Mouse (Mus musculus) lung, postnatal 0 days (tissue): ENCODE measurements at regions not wholly inside any gene's neighbourhood (a gene's known extent, or its start where the extent isn't known, plus 50 kb on each side); places are given as distances from the start of the nearest gene placed in this dataset.

Experiments used
- ATAC-seq: fragments of 200-750 bp; cut with Nextera tagmentation; 2 replicates; pipeline ENCODE4 v1.8.0; 2017; ENCODE audit warnings: moderate library complexity
- DNase-seq: peaks from one replicate; pipeline ENCODE4 v3.0.0-alpha.2; 2016; ENCODE audit warnings: low spot score
- H3K27ac ChIP-seq: fragments of 300-500 bp; sonication (generic); 2 replicates; pipeline ENCODE4 v1.5.1; 2014; ENCODE audit warnings: antibody characterized with exemption, mild to moderate bottlenecking, low read length, mixed read lengths
- H3K27me3 ChIP-seq: fragments of 300-500 bp; sonication (generic); replicated peaks from 2 replicates; pipeline ENCODE4 v1.6.1; 2014; ENCODE audit warnings: low read length, mixed read lengths; ENCODE audit not compliant: insufficient read depth
- H3K36me3 ChIP-seq: fragments of 300-500 bp; sonication (generic); 2 replicates; pipeline ENCODE4 v1.6.1; 2014; ENCODE audit warnings: low read length, mixed read lengths; ENCODE audit not compliant: insufficient read depth
- H3K4me1 ChIP-seq: fragments of 300-500 bp; sonication (generic); 2 replicates; pipeline ENCODE4 v1.6.1; 2014; ENCODE audit warnings: antibody characterized with exemption, low read depth, low read length, mixed read lengths; ENCODE audit not compliant: insufficient read depth
- H3K4me2 ChIP-seq: fragments of 300-500 bp; sonication (generic); replicated peaks from 2 replicates; pipeline ENCODE4 v1.6.1; 2014; ENCODE audit warnings: low read depth, mild to moderate bottlenecking, low read length, moderate library complexity, mixed read lengths
- H3K4me3 ChIP-seq: fragments of 300-500 bp; sonication (generic); 2 replicates; pipeline ENCODE4 v1.5.1; 2014; ENCODE audit warnings: low read depth, low read length
- H3K9ac ChIP-seq: fragments of 300-500 bp; sonication (generic); replicated peaks from 2 replicates; pipeline ENCODE4 v1.6.1; 2014; ENCODE audit warnings: low read depth, mild to moderate bottlenecking
- H3K9me3 ChIP-seq: fragments of 300-500 bp; sonication (generic); 2 replicates; pipeline ENCODE4 v1.6.1; 2016; ENCODE audit warnings: low read length, mixed read lengths
- CTCF ChIP-seq: IDR thresholded peaks from 2 replicates; pipeline ENCODE4 v1.5.1; 2016; ENCODE audit warnings: antibody characterized with exemption, mild to moderate bottlenecking
- EP300 ChIP-seq: IDR thresholded peaks from 2 replicates; pipeline ENCODE4 v1.6.1; 2016; ENCODE audit warnings: antibody characterized with exemption, mild to moderate bottlenecking, control low read depth
- WGBS: fragments of 180-500 bp; shearing (Covaris S2); extraction: QIAGEN DNeasy Blood & Tissue Kit; methylation state at CpG from one replicate; pipeline ENCODE4 v1.1.7; 2014; 5-methylcytosine and 5-hydroxymethylcytosine counted together

GRCm38 (mm10) chr9:120708507-120708906 is 137.3 kb downstream of the Rpl14 start:
- H3K4me3 ChIP-seq = no peak overlapping the region
- ATAC-seq (no peak), DNase-seq (peak; percentile 32)
- H3K27ac ChIP-seq = no peak overlapping the region
- no peaks in the 10 kb centered on the region for H3K36me3 ChIP-seq
- 0 out of 2 replicates have a peak overlapping the region, but pooled peaks have one; percentile 17 for H3K4me2 ChIP-seq
- WGBS = 19% methylated on average over 11 of the region's 11 CpGs
- no peak overlapping the region for H3K9ac ChIP-seq
- H3K9me3 ChIP-seq = no peaks in the 10 kb centered on the region
- H3K4me1 ChIP-seq = peaks cover 2% of the 10 kb centered on the region; the same call in 1 of the 2 replicates
- H3K27me3 ChIP-seq = no peaks in the 10 kb centered on the region
- TF ChIP-seq CTCF (0 out of 2 replicates have a peak, but pooled peaks have one; percentile 15), EP300 (no peak)

GRCm38 (mm10) chr9:120709146-120709655 is 138.0 kb downstream of the Rpl14 start:
- Histone ChIP-seq H3K9ac (no peak overlapping the region), H3K36me3 (no peaks in the 10 kb centered on the region), H3K27me3 (no peaks in the 10 kb centered on the region), H3K4me1 (no peaks in the 10 kb centered on the region; the same call in 1 of the 2 replicates), H3K27ac (no peak overlapping the region), H3K4me2 (no peak overlapping the region), H3K4me3 (no peak overlapping the region), H3K9me3 (no peaks in the 10 kb centered on the region)
- TF ChIP-seq CTCF = no peak
- no peak for TF ChIP-seq EP300
- DNase-seq = no peak
- no peak for ATAC-seq
- 62% methylated on average over 10 of the region's 10 CpGs for WGBS

- DNase-seq (no peak), ATAC-seq (no peak)
- no peaks in the 10 kb centered on the region for H3K36me3 ChIP-seq
- no peak overlapping the region for H3K27ac ChIP-seq
- no peak overlapping the region for H3K4me2 ChIP-seq
- TF ChIP-seq CTCF (peak; percentile 23), EP300 (no peak)
- H3K27me3 ChIP-seq = no peaks in the 10 kb centered on the region
- no peaks in the 10 kb centered on the region for H3K9me3 ChIP-seq
- 95% methylated on average over 2 of the region's 2 CpGs for WGBS
- H3K4me3 ChIP-seq = no peak overlapping the region
- H3K9ac ChIP-seq = no peak overlapping the region
- H3K4me1 ChIP-seq = no peaks in the 10 kb centered on the region
These were observed 141.7 kb downstream of the Rpl14 start for GRCm38 (mm10) chr9:120712987-120713386.

- DNase-seq (no peak), ATAC-seq (no peak)
- Histone ChIP-seq H3K27ac (no peak overlapping the region), H3K36me3 (no peaks in the 10 kb centered on the region), H3K9me3 (no peaks in the 10 kb centered on the region), H3K4me1 (no peaks in the 10 kb centered on the region), H3K4me3 (no peak overlapping the region), H3K4me2 (no peak overlapping the region), H3K9ac (no peak overlapping the region), H3K27me3 (no peaks in the 10 kb centered on the region)
- TF ChIP-seq CTCF = no peak
- 68% methylated on average over 7 of the region's 7 CpGs for WGBS
These were observed 144.4 kb downstream of the Rpl14 start for GRCm38 (mm10) chr9:120715665-120716121.

GRCm38 (mm10) chr9:120718812-120719211 is 147.6 kb downstream of the Rpl14 start:
- no peak overlapping the region for H3K4me2 ChIP-seq
- TF ChIP-seq EP300 (no peak), CTCF (no peak)
- DNase-seq (no peak), ATAC-seq (no peak)
- 82% methylated on average over 3 of the region's 3 CpGs for WGBS
- no peaks in the 10 kb centered on the region for H3K9me3 ChIP-seq
- H3K27ac ChIP-seq = no peak overlapping the region
- H3K4me3 ChIP-seq = no peak overlapping the region
- no peak overlapping the region for H3K9ac ChIP-seq
- no peaks in the 10 kb centered on the region for H3K36me3 ChIP-seq
- H3K27me3 ChIP-seq = no peaks in the 10 kb centered on the region
- H3K4me1 ChIP-seq = no peaks in the 10 kb centered on the region

DNA sequence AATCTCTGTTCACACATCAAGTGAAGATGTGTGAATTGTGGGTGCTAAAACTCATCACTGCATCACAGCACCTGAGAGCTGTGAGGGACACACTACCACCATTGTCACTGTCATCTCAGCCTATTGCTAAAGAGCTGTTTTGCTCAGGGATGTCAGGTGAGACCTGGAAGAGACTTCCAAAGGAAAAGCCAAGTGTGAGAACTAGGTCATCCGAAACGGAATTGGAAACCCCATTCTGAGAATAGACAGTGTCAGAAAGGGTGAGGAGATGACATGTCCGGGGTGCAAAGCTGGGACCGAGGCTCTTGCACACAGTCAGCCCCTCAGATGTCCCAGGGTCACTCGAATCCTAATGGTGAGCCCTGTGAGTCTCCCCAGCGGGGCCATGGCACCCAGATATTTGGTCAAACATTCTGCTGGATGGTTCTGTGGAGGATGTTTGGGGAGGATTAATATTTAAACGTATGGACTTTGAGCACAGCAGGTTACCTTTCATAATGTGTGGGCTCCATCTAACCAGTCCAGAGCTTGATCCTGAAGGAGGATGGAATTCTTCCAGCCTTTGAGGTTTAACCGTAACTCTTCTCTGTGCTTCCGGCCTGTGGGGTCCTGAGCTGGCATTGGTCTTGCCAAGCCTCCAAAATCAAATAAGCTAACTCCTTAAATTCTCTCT is 150.3 kb downstream of the Rpl14 start:
- Histone ChIP-seq H3K4me2 (no peak overlapping the region), H3K4me1 (no peaks in the 10 kb centered on the region), H3K9ac (no peak overlapping the region), H3K4me3 (no peak overlapping the region), H3K9me3 (no peaks in the 10 kb centered on the region), H3K27ac (no peak overlapping the region), H3K36me3 (no peaks in the 10 kb centered on the region), H3K27me3 (no peaks in the 10 kb centered on the region)
- ATAC-seq = no peak
- WGBS = 82% methylated on average over 9 of the region's 9 CpGs
- no peak for DNase-seq
- TF ChIP-seq EP300 = no peak
- no peak for TF ChIP-seq CTCF
